Mouse (Mus musculus) bone marrow macrophage, adult 2 months (primary cell): Measurements from ENCODE around the gene Frmd4a.

Experiments
- CTCF ChIP-seq: IDR thresholded peaks from 2 replicates; pipeline ENCODE4 v1.5.1; 2012; ENCODE audit warnings: low read depth, mild to moderate bottlenecking, low read length, moderate library complexity
- POLR2A ChIP-seq: IDR thresholded peaks from 2 replicates; pipeline ENCODE4 v1.6.1; 2012; ENCODE audit warnings: mild to moderate bottlenecking, low read depth, low read length, borderline replicate concordance

- no peak for TF ChIP-seq CTCF
- TF ChIP-seq POLR2A: no peak
Observed at GRCm38 (mm10) chr2:4257604-4258003, 240.1 kb downstream of the Frmd4a start.
